Mouse (Mus musculus) heart, embryonic 14.5 days (tissue): ENCODE measurements at regions not wholly inside any gene's neighbourhood (a gene's known extent, or its start where the extent isn't known, plus 50 kb on each side); places are given as distances from the start of the nearest gene placed in this dataset.

Experiments
- ATAC-seq: fragments of 200-750 bp; cut with Nextera tagmentation; 2 replicates; pipeline ENCODE4 v1.8.0; 2017; ENCODE audit warnings: low read depth, moderate TSS enrichment; ENCODE audit not compliant: insufficient number of reproducible peaks, insufficient read depth, low FRiP score
- H3K27ac ChIP-seq, 2 experiments: fragments of 200-500 bp in 1 of 2; fragments of 300-500 bp in 1 of 2; sonication (generic) in 1 of 2; replicated peaks in 1 of 2; 2 replicates each; pipeline ENCODE4 v1.5.1; 2012 to 2014; ENCODE audit warnings: low read depth in 2 of 2, low read length in 2 of 2, control low read depth in 1 of 2, mild to moderate bottlenecking in 1 of 2, mixed read lengths in 1 of 2; ENCODE audit not compliant: control insufficient read depth in 1 of 2, insufficient read depth in 1 of 2
- H3K27me3 ChIP-seq: fragments of 300-500 bp; sonication (generic); 2 replicates; pipeline ENCODE4 v1.6.1; 2014; ENCODE audit warnings: mild to moderate bottlenecking, low read length, control low read depth; ENCODE audit not compliant: control insufficient read depth, insufficient read depth
- H3K36me3 ChIP-seq: fragments of 300-500 bp; sonication (generic); 2 replicates; pipeline ENCODE4 v1.6.1; 2014; ENCODE audit warnings: mild to moderate bottlenecking, control low read depth, low read length, mixed read lengths; ENCODE audit not compliant: control insufficient read depth, insufficient read depth
- H3K4me1 ChIP-seq, 2 experiments: fragments of 200-500 bp in 1 of 2; fragments of 300-500 bp in 1 of 2; sonication (generic) in 1 of 2; 2 replicates each; pipeline ENCODE4 v1.6.1; 2012 to 2014; ENCODE audit warnings: low read length in 2 of 2, control low read depth in 1 of 2, mixed read lengths in 1 of 2; ENCODE audit not compliant: control insufficient read depth in 2 of 2, insufficient read depth in 2 of 2
- H3K4me2 ChIP-seq: fragments of 300-500 bp; sonication (generic); 2 replicates; pipeline ENCODE4 v1.6.1; 2014; ENCODE audit warnings: mild to moderate bottlenecking, low read length
- H3K4me3 ChIP-seq, 2 experiments: fragments of 200-500 bp in 1 of 2; fragments of 300-500 bp in 1 of 2; sonication (generic) in 1 of 2; 2 replicates each; pipeline ENCODE4 v1.5.1; 2012 to 2014; ENCODE audit warnings: low read length in 2 of 2, mild to moderate bottlenecking in 2 of 2, control low read depth in 1 of 2, low read depth in 1 of 2, moderate library complexity in 1 of 2; ENCODE audit not compliant: control insufficient read depth in 1 of 2, insufficient read depth in 1 of 2
- H3K9ac ChIP-seq: fragments of 300-500 bp; sonication (generic); 2 replicates; pipeline ENCODE4 v1.6.1; 2014; ENCODE audit warnings: mild to moderate bottlenecking, low read length
- H3K9me3 ChIP-seq: fragments of 300-500 bp; sonication (generic); 2 replicates; pipeline ENCODE4 v1.6.1; 2016; ENCODE audit warnings: low read length, control low read depth; ENCODE audit not compliant: control insufficient read depth
- WGBS: fragments of 180-500 bp; shearing (Covaris S2); extraction: QIAGEN DNeasy Blood & Tissue Kit; methylation state at CpG from one replicate; pipeline ENCODE4 v1.1.7; 2014; 5-methylcytosine and 5-hydroxymethylcytosine counted together

GRCm38 (mm10) chr8:77870264-77870663 is 146.0 kb upstream of the Ednra start:
- no peak for ATAC-seq
- no peak overlapping the region for H3K9ac ChIP-seq
- no peaks in the 10 kb centered on the region for H3K36me3 ChIP-seq
- no peaks in the 10 kb centered on the region for H3K4me1 ChIP-seq
- 12% methylated on average over 6 of the region's 6 CpGs for WGBS
- no peaks in the 10 kb centered on the region for H3K27me3 ChIP-seq
- H3K4me3 ChIP-seq, result no peak overlapping the region
- H3K9me3 ChIP-seq, result no peaks in the 10 kb centered on the region
- no peak overlapping the region for H3K4me2 ChIP-seq
- H3K27ac ChIP-seq, result no peak overlapping the region

- Histone ChIP-seq H3K4me2 (no peak overlapping the region), H3K4me3 (no peak overlapping the region), H3K27me3 (no peaks in the 10 kb centered on the region), H3K9ac (no peak overlapping the region), H3K4me1 (no peaks in the 10 kb centered on the region), H3K27ac (no peak overlapping the region), H3K36me3 (no peaks in the 10 kb centered on the region), H3K9me3 (no peaks in the 10 kb centered on the region)
- 78% methylated on average over 1 of the region's 1 CpGs for WGBS
- ATAC-seq, result no peak
Observed at GRCm38 (mm10) chr8:77872771-77873170, 148.5 kb upstream of the Ednra start.

GRCm38 (mm10) chr8:77919776-77920175 is 195.5 kb upstream of the Ednra start:
- H3K27me3 ChIP-seq, result no peaks in the 10 kb centered on the region
- WGBS, result 89% methylated on average over 3 of the region's 3 CpGs
- H3K4me1 ChIP-seq, result no peaks in the 10 kb centered on the region
- no peak overlapping the region for H3K4me2 ChIP-seq
- H3K4me3 ChIP-seq, result no peak overlapping the region
- peaks cover 5% of the 10 kb centered on the region for H3K9me3 ChIP-seq
- no peak for ATAC-seq
- H3K27ac ChIP-seq, result no peak overlapping the region
- H3K9ac ChIP-seq, result no peak overlapping the region
- no peaks in the 10 kb centered on the region for H3K36me3 ChIP-seq

GRCm38 (mm10) chr8:77921868-77922267 is 197.6 kb upstream of the Ednra start:
- Histone ChIP-seq H3K4me3 (no peak overlapping the region), H3K27ac (no peak overlapping the region), H3K4me1 (no peaks in the 10 kb centered on the region), H3K27me3 (no peaks in the 10 kb centered on the region), H3K36me3 (no peaks in the 10 kb centered on the region), H3K9ac (no peak overlapping the region), H3K4me2 (no peak overlapping the region), H3K9me3 (peaks cover 5% of the 10 kb centered on the region)
- no peak for ATAC-seq
- WGBS, result 75% methylated on average over 4 of the region's 4 CpGs

- Histone ChIP-seq H3K27me3 (no peaks in the 10 kb centered on the region), H3K4me3 (no peak overlapping the region), H3K4me2 (no peak overlapping the region), H3K27ac (no peak overlapping the region), H3K9me3 (no peaks in the 10 kb centered on the region), H3K9ac (no peak overlapping the region), H3K4me1 (0 out of 4 replicates have a peak, but pooled peaks cover 0 to 2% of the 10 kb centered on the region in 2 experiments), H3K36me3 (no peaks in the 10 kb centered on the region)
- no peak for ATAC-seq
- WGBS, result 91% methylated on average over 3 of the region's 3 CpGs
Observed at GRCm38 (mm10) chr8:77947702-77948101, 223.4 kb upstream of the Ednra start.

GRCm38 (mm10) chr8:77949640-77950039 is 225.4 kb upstream of the Ednra start:
- Histone ChIP-seq H3K9ac (no peak overlapping the region), H3K27ac (no peak overlapping the region), H3K4me1 (0 out of 4 replicates have a peak, but pooled peaks cover 0 to 2% of the 10 kb centered on the region in 2 experiments), H3K36me3 (no peaks in the 10 kb centered on the region), H3K27me3 (no peaks in the 10 kb centered on the region), H3K4me3 (no peak overlapping the region), H3K9me3 (no peaks in the 10 kb centered on the region), H3K4me2 (no peak overlapping the region)
- no peak for ATAC-seq
- 75% methylated on average over 5 of the region's 5 CpGs for WGBS

- Histone ChIP-seq H3K36me3 (no peaks in the 10 kb centered on the region), H3K4me3 (no peak overlapping the region)
- 85% methylated on average over 4 of the region's 4 CpGs for WGBS
Observed at GRCm38 (mm10) chr8:77958814-77959372, 234.6 kb upstream of the Ednra start.

GRCm38 (mm10) chr8:77963102-77963698 is 238.9 kb upstream of the Ednra start:
- Histone ChIP-seq H3K27me3 (no peaks in the 10 kb centered on the region), H3K36me3 (no peaks in the 10 kb centered on the region), H3K4me2 (no peak overlapping the region), H3K27ac (peak overlapping the region in 1 of 2 experiments; percentile 21; a peak in 1 of 4 replicates), H3K4me3 (no peak overlapping the region), H3K9ac (no peak overlapping the region), H3K4me1 (peaks cover 0 to 8% of the 10 kb centered on the region in 2 experiments; a peak in 1 of 4 replicates), H3K9me3 (no peaks in the 10 kb centered on the region)
- 0 out of 2 replicates have a peak, but pooled peaks have one; percentile 43 for ATAC-seq
- 31% methylated on average over 3 of the region's 3 CpGs for WGBS

More at GRCm38 (mm10) chr8:77958814-77959372, 234.6 kb upstream of the Ednra start:
- Histone ChIP-seq H3K9ac (no peak overlapping the region), H3K27me3 (no peaks in the 10 kb centered on the region), H3K4me1 (peaks cover 0 to 8% of the 10 kb centered on the region in 2 experiments; a peak in 1 of 4 replicates), H3K9me3 (no peaks in the 10 kb centered on the region), H3K27ac (no peak overlapping the region), H3K4me2 (no peak overlapping the region)
- no peak for ATAC-seq
